Mouse (Mus musculus): Measurements from ENCODE around the gene Zbtb42. TPM values are rescaled to one million over a fixed set of nuclear protein-coding genes. Genes with fewer than 3 reads are reported as not detected.

The Zbtb42 gene
- polyA plus RNA-seq (2012; rRNA removed): 1.3 and 1.7 TPM in 2 replicates

DNA sequence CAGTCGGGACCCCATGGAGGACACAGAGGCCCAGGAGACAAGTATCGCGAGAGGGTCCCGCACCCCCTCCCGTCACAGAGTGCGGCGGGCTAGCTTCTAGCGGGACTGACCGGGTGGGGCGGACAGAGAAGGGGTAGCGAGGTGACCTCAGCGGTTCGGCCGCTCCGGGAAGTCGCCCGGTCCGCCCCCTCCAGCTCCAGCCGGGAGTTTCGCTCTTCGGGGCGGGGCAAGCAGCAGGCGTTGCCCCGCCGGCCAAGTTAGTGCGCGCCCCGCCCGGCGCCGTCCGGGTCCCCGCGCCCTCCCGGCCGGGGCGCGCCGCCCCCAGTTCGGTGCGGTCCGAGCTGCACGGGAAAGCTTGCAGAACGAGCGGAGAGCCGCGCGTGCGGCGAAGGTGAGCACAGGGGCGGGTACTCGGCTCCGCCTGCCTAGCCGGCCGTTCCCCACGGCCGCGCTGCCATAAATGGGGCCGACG, at the start of gene Zbtb42:
Gene Zbtb42, plus strand, starts transcription at position 274 of the 472 bp plus-strand sequence.
- TF ChIP-seq CTCF (IDR thresholded peaks at IDR 0.05; ENCODE audit: extremely low read depth, insufficient read depth, low read length) (no peak), POLR2A (IDR thresholded peaks at IDR 0.05; ENCODE audit: extremely low read depth, insufficient read depth, low read length) (no peak)
- Histone ChIP-seq H3K4me1 (ENCODE audit: control insufficient read depth, insufficient read depth, low read length) (no peaks in the 10 kb centered on the region), H3K4me3 (ENCODE audit: insufficient read depth, low read length) (peak within 1 kb of the TSS; percentile 17), H3K27ac (ENCODE audit: insufficient read depth, low read length) (no peak within 1 kb of the TSS)

DNA sequence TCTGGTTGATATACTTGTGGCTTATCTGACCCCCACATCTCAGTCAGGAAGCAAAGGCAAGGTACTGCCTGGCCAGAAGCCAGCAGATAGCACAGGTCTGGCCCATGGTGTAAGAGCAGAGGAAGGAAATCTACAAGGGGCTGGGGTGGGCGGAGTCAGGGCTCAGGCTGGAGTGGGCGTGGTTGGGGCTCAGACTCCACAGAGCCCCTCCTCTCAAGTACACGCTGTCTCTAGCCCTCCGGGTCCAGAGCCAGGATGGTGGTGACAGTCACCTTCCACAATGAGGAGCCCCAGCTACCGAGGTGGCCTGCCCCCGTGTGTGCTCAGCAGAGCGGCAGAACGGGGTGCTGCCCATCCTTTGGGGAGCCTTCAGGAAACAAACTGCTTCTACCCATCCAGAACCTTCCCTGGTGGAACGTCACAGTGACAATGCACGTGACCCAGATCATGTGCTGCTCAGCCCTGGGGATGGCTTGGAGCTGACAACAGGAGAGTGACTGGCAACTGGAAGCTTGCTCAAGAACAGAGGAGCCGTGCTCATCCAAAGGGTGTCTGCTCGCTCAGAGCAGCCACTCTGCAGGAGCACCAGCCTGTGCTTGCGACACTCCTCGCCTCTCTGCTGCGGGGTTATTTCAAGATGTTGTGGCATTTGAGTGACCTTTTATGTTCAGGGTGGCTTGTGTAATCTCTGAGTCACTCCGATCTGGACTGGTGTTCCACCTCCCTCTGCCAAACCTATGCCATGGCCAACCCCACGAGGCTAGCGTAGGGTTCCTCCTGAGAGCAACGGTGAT, 49.5 kb upstream of the Zbtb42 start:
- TF ChIP-seq POLR2A (IDR thresholded peaks at IDR 0.05; ENCODE audit: extremely low read depth, insufficient read depth, low read length): peak; percentile 58; the same call in 1 of the 2 replicates
- no peak for TF ChIP-seq CTCF (IDR thresholded peaks at IDR 0.05; ENCODE audit: extremely low read depth, insufficient read depth, low read length)
- H3K4me1 ChIP-seq (ENCODE audit: control insufficient read depth, insufficient read depth, low read length): no peaks in the 10 kb centered on the region
- peak overlapping the region; percentile 20; the same call in 1 of the 2 replicates for H3K27ac ChIP-seq (ENCODE audit: insufficient read depth, low read length)
- no peak overlapping the region for H3K4me3 ChIP-seq (ENCODE audit: insufficient read depth, low read length)

DNA sequence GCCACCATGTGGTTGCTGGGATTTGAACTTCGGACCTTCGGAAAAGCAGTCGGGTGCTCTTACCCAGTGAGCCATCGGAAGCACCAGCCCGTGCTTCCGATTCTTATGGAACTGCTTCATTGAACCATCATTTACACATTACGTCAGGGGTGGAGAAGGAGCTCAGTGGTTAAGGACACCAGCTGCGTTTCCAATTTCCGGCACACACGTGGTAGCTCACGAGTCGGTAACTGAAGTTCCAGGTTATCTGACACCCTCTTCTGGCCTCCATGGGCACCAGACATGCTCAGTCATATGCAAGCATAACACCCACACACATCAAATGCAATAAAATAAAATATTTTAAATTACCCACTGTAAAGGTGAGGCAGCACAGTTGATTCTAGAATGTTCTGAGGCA, 48.6 kb upstream of the Zbtb42 start:
- no peak overlapping the region for H3K27ac ChIP-seq (ENCODE audit: insufficient read depth, low read length)
- TF ChIP-seq POLR2A (IDR thresholded peaks at IDR 0.05; ENCODE audit: extremely low read depth, insufficient read depth, low read length) (no peak), CTCF (IDR thresholded peaks at IDR 0.05; ENCODE audit: extremely low read depth, insufficient read depth, low read length) (no peak)

DNA sequence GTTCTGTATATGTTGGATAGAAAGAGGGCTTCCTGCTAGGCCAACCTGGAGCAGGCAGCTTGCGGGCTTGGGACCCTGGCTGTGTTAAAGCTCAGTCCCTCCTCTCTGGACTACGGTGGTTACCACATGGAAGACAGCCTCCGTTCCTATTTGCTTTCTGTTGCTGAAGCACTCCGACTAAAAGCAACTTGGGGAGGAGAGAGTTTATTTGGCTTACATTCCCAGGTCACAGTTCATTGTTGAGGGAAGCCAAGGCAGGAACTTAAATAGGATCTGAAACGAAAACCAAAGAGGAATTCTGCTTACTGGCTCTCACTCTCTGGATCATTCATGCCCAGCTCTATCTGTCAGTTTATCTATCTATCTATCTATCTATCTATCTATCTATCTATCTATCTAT, 47.8 kb upstream of the Zbtb42 start:
- no peak overlapping the region for H3K27ac ChIP-seq (ENCODE audit: insufficient read depth, low read length)
- TF ChIP-seq CTCF (IDR thresholded peaks at IDR 0.05; ENCODE audit: extremely low read depth, insufficient read depth, low read length) (no peak), POLR2A (IDR thresholded peaks at IDR 0.05; ENCODE audit: extremely low read depth, insufficient read depth, low read length) (no peak)
- H3K4me3 ChIP-seq (ENCODE audit: insufficient read depth, low read length): no peak overlapping the region

More for the DNA sequence above, 48.6 kb upstream of the Zbtb42 start:
- Histone ChIP-seq H3K4me3 (ENCODE audit: insufficient read depth, low read length) (no peak overlapping the region), H3K4me1 (ENCODE audit: control insufficient read depth, insufficient read depth, low read length) (no peaks in the 10 kb centered on the region)

DNA sequence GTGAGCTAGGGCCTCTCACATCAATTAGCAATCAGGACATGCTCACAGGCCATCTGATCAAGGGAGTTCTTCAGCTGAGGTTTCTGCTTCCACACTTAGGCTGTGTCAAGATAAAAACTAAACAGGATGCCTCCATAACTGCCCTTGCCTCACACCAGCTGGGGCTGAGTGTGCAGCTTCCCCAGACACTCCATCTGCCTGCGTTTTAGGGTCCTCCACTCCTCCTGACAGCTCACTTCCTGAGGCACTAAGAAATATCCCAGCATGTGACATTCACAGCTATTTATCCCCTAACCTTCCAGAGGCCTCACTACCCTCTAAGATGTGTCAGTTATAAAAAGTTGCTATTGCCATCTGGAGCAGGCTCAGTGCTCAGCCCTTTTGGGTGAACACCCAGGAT, 47.2 kb upstream of the Zbtb42 start:
- TF ChIP-seq CTCF (IDR thresholded peaks at IDR 0.05; ENCODE audit: extremely low read depth, insufficient read depth, low read length) (no peak), POLR2A (IDR thresholded peaks at IDR 0.05; ENCODE audit: extremely low read depth, insufficient read depth, low read length) (no peak)
- H3K4me1 ChIP-seq (ENCODE audit: control insufficient read depth, insufficient read depth, low read length): no peaks in the 10 kb centered on the region
- no peak overlapping the region for H3K4me3 ChIP-seq (ENCODE audit: insufficient read depth, low read length)
- no peak overlapping the region for H3K27ac ChIP-seq (ENCODE audit: insufficient read depth, low read length)

More for the DNA sequence above, 47.8 kb upstream of the Zbtb42 start:
- H3K4me1 ChIP-seq (ENCODE audit: control insufficient read depth, insufficient read depth, low read length): no peaks in the 10 kb centered on the region

DNA sequence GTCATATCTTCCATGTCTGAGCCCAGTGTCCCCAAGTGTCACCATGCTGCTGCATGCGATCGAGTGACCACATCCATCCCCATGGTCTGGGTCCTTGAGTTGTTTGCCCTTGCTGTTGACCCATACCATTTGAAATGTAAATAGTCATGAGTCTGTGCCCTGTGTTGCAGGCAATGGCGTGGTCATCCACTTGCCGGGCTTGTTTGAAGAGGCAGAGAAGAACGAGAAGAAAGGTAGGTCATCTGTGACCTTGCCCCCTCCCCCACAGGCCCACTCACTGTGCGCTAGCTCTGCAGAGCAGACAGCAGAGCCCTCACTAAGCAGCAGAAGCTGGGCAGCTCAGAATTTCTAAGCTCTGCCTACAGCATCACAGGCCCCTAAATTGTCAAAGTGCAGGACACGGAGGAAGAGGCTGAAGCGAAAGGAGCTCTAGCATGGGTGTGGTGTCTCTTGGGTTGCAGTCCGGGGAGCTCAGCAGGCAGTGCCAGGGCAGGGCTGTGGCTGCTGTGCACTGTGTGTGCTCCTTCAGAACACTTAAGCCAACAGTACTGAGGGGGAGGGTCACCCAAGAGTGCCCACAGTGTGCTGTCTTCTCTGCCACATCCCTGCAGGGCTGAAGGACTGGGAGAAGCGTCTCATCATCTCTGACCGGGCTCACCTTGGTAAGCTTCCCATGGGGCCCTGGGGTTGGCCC, 46.4 kb upstream of the Zbtb42 start:
- H3K4me1 ChIP-seq (ENCODE audit: control insufficient read depth, insufficient read depth, low read length): no peaks in the 10 kb centered on the region
- TF ChIP-seq CTCF (IDR thresholded peaks at IDR 0.05; ENCODE audit: extremely low read depth, insufficient read depth, low read length): no peak
- TF ChIP-seq POLR2A (IDR thresholded peaks at IDR 0.05; ENCODE audit: extremely low read depth, insufficient read depth, low read length): no peak

DNA sequence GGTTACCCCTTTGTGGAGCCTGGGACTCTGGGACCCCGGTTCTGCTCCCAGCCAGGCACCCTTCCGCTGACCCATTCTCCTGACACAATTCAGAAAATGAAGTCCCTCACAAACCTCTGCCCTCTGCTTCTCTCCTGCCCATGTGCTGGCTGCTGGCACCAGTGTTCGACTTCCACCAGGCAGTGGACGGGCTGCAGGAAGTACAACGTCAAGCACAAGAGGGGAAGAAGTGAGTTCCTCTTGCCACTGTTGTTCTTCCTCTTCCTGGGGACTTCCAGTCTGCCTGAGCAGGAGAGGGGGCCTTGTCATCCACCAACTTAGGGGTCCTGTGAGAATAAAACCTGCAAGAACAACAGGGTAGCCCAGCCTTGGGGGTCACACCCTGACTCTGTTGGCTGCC, 45.7 kb upstream of the Zbtb42 start:
- TF ChIP-seq CTCF (IDR thresholded peaks at IDR 0.05; ENCODE audit: extremely low read depth, insufficient read depth, low read length) (no peak), POLR2A (IDR thresholded peaks at IDR 0.05; ENCODE audit: extremely low read depth, insufficient read depth, low read length) (no peak)
- Histone ChIP-seq H3K27ac (ENCODE audit: insufficient read depth, low read length) (no peak overlapping the region), H3K4me1 (ENCODE audit: control insufficient read depth, insufficient read depth, low read length) (no peaks in the 10 kb centered on the region), H3K4me3 (ENCODE audit: insufficient read depth, low read length) (no peak overlapping the region)

More for the DNA sequence above, 46.4 kb upstream of the Zbtb42 start:
- Histone ChIP-seq H3K4me3 (ENCODE audit: insufficient read depth, low read length) (no peak overlapping the region), H3K27ac (ENCODE audit: insufficient read depth, low read length) (no peak overlapping the region)

DNA sequence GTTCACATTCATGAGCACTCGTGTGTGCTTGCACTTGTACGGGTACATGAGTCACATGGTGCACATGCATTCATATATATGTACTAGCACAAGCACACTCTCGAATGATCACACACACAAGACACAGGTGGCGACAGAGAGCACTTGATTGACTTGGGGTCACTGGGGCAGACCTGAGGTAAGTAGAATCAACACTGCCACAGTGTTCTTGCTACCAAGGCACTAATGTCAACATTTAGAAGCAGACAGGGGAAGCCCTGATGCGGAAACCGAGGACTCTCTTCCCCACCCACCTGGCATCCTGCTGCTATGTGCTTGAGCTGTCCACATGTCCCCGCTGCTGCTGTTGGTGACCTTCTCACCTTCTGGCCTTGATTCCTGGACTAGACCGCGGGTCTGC, 44.9 kb upstream of the Zbtb42 start:
- no peak overlapping the region for H3K4me3 ChIP-seq (ENCODE audit: insufficient read depth, low read length)
- TF ChIP-seq POLR2A (IDR thresholded peaks at IDR 0.05; ENCODE audit: extremely low read depth, insufficient read depth, low read length) (no peak), CTCF (IDR thresholded peaks at IDR 0.05; ENCODE audit: extremely low read depth, insufficient read depth, low read length) (no peak)
- H3K27ac ChIP-seq (ENCODE audit: insufficient read depth, low read length): no peak overlapping the region
- H3K4me1 ChIP-seq (ENCODE audit: control insufficient read depth, insufficient read depth, low read length): no peaks in the 10 kb centered on the region

DNA sequence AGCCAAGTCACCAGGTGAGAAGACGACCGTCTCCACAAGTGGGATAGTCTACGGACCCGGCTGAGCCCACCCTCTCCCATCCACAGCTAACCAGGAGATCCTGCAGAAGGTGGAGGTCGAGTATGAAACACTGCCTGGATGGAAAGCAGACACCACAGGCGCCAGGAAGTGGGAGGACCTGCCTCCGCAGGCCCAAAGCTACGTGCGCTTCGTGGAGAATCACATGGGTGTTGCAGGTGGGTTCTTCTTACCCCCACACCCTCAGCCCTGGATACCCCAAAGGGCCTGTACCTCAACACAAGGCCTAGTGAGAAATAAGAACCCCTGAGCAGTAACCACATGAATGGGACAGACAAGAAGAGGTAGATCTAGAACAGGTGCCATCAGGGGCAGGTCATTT, 39.1 kb upstream of the Zbtb42 start:
- TF ChIP-seq POLR2A (IDR thresholded peaks at IDR 0.05; ENCODE audit: extremely low read depth, insufficient read depth, low read length) (no peak), CTCF (IDR thresholded peaks at IDR 0.05; ENCODE audit: extremely low read depth, insufficient read depth, low read length) (no peak)
- Histone ChIP-seq H3K4me1 (ENCODE audit: control insufficient read depth, insufficient read depth, low read length) (no peaks in the 10 kb centered on the region), H3K4me3 (ENCODE audit: insufficient read depth, low read length) (no peak overlapping the region), H3K27ac (ENCODE audit: insufficient read depth, low read length) (no peak overlapping the region)

Data from cortical plate, adult 2 months (tissue).